Mouse (Mus musculus): ENCODE data around the gene Pip4k2c. TPM values are rescaled to one million over a fixed set of nuclear protein-coding genes. Genes with fewer than 3 reads are reported as not detected.
"Not testable (repeated sequence)": the region's sequence is repeated elsewhere in the genome, so short reads cannot be mapped to it uniquely, and the experiment has no call there.

The Pip4k2c gene
- polyA plus RNA-seq, 1 experiment from 2014 or later = 27.2 TPM

- Histone ChIP-seq H3K27me3 (no peaks in the 10 kb centered on the region), H3K36me3 (no peaks in the 10 kb centered on the region), H3K4me1 (no peaks in the 10 kb centered on the region), H3K9me3 (no peaks in the 10 kb centered on the region), H3K4me3 (no peak overlapping the region), H3K9ac (no peak overlapping the region), H3K4me2 (no peak overlapping the region), H3K27ac (no peak overlapping the region)
- 94% methylated on average over 7 of the region's 7 CpGs for WGBS
- ATAC-seq (ENCODE audit: borderline replicate concordance, extremely low read depth, low FRiP score, low TSS enrichment) = no peak
Measured at GRCm38 (mm10) chr10:127153323-127153722, 58.1 kb downstream of the Pip4k2c start.

DNA sequence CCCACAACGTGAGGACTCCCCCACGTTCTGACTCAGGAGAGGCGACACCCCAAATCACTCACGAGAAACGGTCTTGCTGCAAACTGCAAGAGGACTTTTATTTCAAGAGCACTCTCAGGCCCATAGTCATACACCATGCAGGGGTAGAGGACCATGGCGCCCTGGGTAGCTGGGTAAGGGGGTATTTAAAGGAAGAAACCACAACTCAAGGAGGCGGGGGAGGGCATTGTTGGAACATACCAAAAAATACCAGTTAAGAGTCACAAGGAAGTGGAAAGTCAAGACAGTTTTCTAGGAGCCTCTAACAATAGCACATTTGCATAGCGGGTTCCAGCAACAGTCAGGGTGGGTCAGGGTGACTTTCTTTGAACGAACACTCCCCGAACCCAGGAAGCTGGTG, 58.8 kb downstream of the Pip4k2c start:
- H3K27me3 ChIP-seq; H3K27ac ChIP-seq; H3K9ac ChIP-seq; ATAC-seq (ENCODE audit: borderline replicate concordance, extremely low read depth, low FRiP score, low TSS enrichment); H3K9me3 ChIP-seq; H3K4me2 ChIP-seq; H3K36me3 ChIP-seq; H3K4me3 ChIP-seq; H3K4me1 ChIP-seq: not testable (repeated sequence)
- WGBS = 88% methylated on average over 10 of the region's 10 CpGs

DNA sequence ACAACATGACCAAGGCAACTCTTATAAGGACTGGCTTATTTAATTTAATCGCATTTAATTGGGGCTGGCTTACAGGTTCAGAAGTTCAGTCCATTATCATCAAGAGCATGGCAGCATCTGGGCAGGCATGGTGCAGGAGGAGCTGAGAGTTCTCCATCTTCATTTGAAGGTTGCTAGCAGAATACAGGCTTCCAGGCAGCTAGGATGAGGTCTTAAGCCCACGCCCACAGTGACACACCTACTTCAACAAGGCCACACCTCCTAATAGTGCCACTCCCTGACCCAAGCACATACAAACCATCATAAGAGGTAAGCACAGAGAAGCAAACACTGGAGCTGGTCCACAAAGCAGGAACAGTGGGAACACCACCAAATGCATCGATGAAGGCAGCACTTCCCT, 60.2 kb downstream of the Pip4k2c start:
- not testable (repeated sequence) for H3K27ac ChIP-seq; ATAC-seq (ENCODE audit: borderline replicate concordance, extremely low read depth, low FRiP score, low TSS enrichment)

DNA sequence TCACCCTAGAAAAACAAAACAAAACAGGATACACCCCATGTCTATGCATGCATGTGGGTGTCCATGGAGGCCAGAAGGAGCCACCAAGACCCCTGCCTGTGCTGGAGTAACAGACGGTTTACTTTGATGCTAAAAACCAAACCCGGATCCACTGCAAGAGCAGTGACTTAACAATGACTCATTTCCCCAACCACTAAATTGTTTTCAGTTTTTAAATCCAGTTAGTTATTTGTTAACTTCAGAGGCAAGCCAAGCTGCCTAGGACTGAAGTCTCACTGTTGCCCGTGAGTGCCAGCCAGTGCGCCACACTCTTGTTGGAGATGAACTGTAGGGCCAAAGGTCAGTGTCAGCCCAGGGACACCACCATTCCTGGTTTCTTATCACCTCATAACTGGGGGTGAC, 60.9 kb downstream of the Pip4k2c start:
- no peak overlapping the region for H3K9ac ChIP-seq
- H3K4me1 ChIP-seq = no peaks in the 10 kb centered on the region
- no peak overlapping the region for H3K4me3 ChIP-seq
- H3K27ac ChIP-seq = no peak overlapping the region
- H3K27me3 ChIP-seq = no peaks in the 10 kb centered on the region
- H3K9me3 ChIP-seq = no peaks in the 10 kb centered on the region
- no peak overlapping the region for H3K4me2 ChIP-seq
- no peak for ATAC-seq (ENCODE audit: borderline replicate concordance, extremely low read depth, low FRiP score, low TSS enrichment)
- WGBS = 62% methylated on average over 4 of the region's 4 CpGs
- no peaks in the 10 kb centered on the region for H3K36me3 ChIP-seq

More for the DNA sequence above, 60.2 kb downstream of the Pip4k2c start:
- not testable (repeated sequence) for H3K9me3 ChIP-seq, H3K27me3 ChIP-seq, H3K4me1 ChIP-seq, H3K4me3 ChIP-seq, H3K9ac ChIP-seq, H3K36me3 ChIP-seq, H3K4me2 ChIP-seq
- 81% methylated on average over 3 of the region's 3 CpGs for WGBS

- H3K27ac ChIP-seq = no peak overlapping the region
- no peak overlapping the region for H3K4me2 ChIP-seq
- H3K4me3 ChIP-seq = no peak overlapping the region
- ATAC-seq (ENCODE audit: borderline replicate concordance, extremely low read depth, low FRiP score, low TSS enrichment) = no peak
- H3K27me3 ChIP-seq = no peaks in the 10 kb centered on the region
- no peaks in the 10 kb centered on the region for H3K36me3 ChIP-seq
- H3K9ac ChIP-seq = no peak overlapping the region
- 74% methylated on average over 6 of the region's 6 CpGs for WGBS
- no peaks in the 10 kb centered on the region for H3K4me1 ChIP-seq
- no peaks in the 10 kb centered on the region for H3K9me3 ChIP-seq
Measured at GRCm38 (mm10) chr10:127147135-127147534, 64.2 kb downstream of the Pip4k2c start.

Other genes with a start within 250 kb of the Pip4k2c start
- 68.6 and 73.1 TPM in 2 replicates for gene Ctdsp2, start 232.9 kb downstream of the Pip4k2c start, polyA plus RNA-seq (2015; fragmentation: Nextera tagmentation; extraction: Ambion mirVana)
- gene Avil, start 210.9 kb downstream of the Pip4k2c start, polyA plus RNA-seq (2015; fragmentation: Nextera tagmentation; extraction: Ambion mirVana) = 0.25 and 0.39 TPM in 2 replicates
- 73.2 and 79.2 TPM in 2 replicates for gene Tsfm, start 180.7 kb downstream of the Pip4k2c start, polyA plus RNA-seq (2015; fragmentation: Nextera tagmentation; extraction: Ambion mirVana)
- 45.8 and 49.6 TPM in 2 replicates for gene Mettl1, start 170.2 kb downstream of the Pip4k2c start, polyA plus RNA-seq (2015; fragmentation: Nextera tagmentation; extraction: Ambion mirVana)
- gene Eef1akmt3, start 170.1 kb downstream of the Pip4k2c start, polyA plus RNA-seq (2015; fragmentation: Nextera tagmentation; extraction: Ambion mirVana) = 0.52 and 0.58 TPM in 2 replicates
- 0.16 and 0.25 TPM in 2 replicates for gene Cyp27b1, start 163.3 kb downstream of the Pip4k2c start, polyA plus RNA-seq (2015; fragmentation: Nextera tagmentation; extraction: Ambion mirVana)
- 0.61 and 0.86 TPM in 2 replicates for gene March9, start 151.4 kb downstream of the Pip4k2c start, polyA plus RNA-seq (2015; fragmentation: Nextera tagmentation; extraction: Ambion mirVana)
- gene Cdk4, start 148.1 kb downstream of the Pip4k2c start, polyA plus RNA-seq (2015; fragmentation: Nextera tagmentation; extraction: Ambion mirVana) = 1,786 and 1,890 TPM in 2 replicates
- 161 and 175 TPM in 2 replicates for gene Tspan31, start 141.3 kb downstream of the Pip4k2c start, polyA plus RNA-seq (2015; fragmentation: Nextera tagmentation; extraction: Ambion mirVana)
- 0.05 and 0.07 TPM in 2 replicates for gene Agap2, start 136.3 kb downstream of the Pip4k2c start, polyA plus RNA-seq (2015; fragmentation: Nextera tagmentation; extraction: Ambion mirVana)
- 90.1 and 101 TPM in 2 replicates for gene Os9, start 90.5 kb downstream of the Pip4k2c start, polyA plus RNA-seq (2015; fragmentation: Nextera tagmentation; extraction: Ambion mirVana)
- 2.8 and 3.6 TPM in 2 replicates for gene B4galnt1, start 46.4 kb downstream of the Pip4k2c start, polyA plus RNA-seq (2015; fragmentation: Nextera tagmentation; extraction: Ambion mirVana)
- 0.86 and 0.93 TPM in 2 replicates for gene Slc26a10, start 30.9 kb downstream of the Pip4k2c start, polyA plus RNA-seq (2015; fragmentation: Nextera tagmentation; extraction: Ambion mirVana)
- gene Arhgef25, start 21.5 kb downstream of the Pip4k2c start, polyA plus RNA-seq (2015; fragmentation: Nextera tagmentation; extraction: Ambion mirVana) = 55.4 and 59.0 TPM in 2 replicates
- 73.9 and 82.6 TPM in 2 replicates for gene Dtx3, start 15.9 kb downstream of the Pip4k2c start, polyA plus RNA-seq (2015; fragmentation: Nextera tagmentation; extraction: Ambion mirVana)
- gene Kif5a, start 51.8 kb upstream of the Pip4k2c start, polyA plus RNA-seq (2015; fragmentation: Nextera tagmentation; extraction: Ambion mirVana) = 0.70 and 1.3 TPM in 2 replicates
- 184 and 189 TPM in 2 replicates for gene Dctn2, start 54.8 kb upstream of the Pip4k2c start, polyA plus RNA-seq (2015; fragmentation: Nextera tagmentation; extraction: Ambion mirVana)
- 13.3 and 18.8 TPM in 2 replicates for gene Mbd6, start 77.4 kb upstream of the Pip4k2c start, polyA plus RNA-seq (2015; fragmentation: Nextera tagmentation; extraction: Ambion mirVana)
- gene Mars, start 100.2 kb upstream of the Pip4k2c start, polyA plus RNA-seq (2015; fragmentation: Nextera tagmentation; extraction: Ambion mirVana) = 104 and 108 TPM in 2 replicates
- 3.5 and 6.9 TPM in 2 replicates for gene Arhgap9, start 110.4 kb upstream of the Pip4k2c start, polyA plus RNA-seq (2015; fragmentation: Nextera tagmentation; extraction: Ambion mirVana)
- 10.4 and 11.5 TPM in 2 replicates for gene Gli1, start 130.4 kb upstream of the Pip4k2c start, polyA plus RNA-seq (2015; fragmentation: Nextera tagmentation; extraction: Ambion mirVana)
- not detected in 2 replicates for gene Inhbe, start 142.8 kb upstream of the Pip4k2c start, polyA plus RNA-seq (2015; fragmentation: Nextera tagmentation; extraction: Ambion mirVana)
- 0.07 TPM in 1 of 2 replicates, not detected in the other for gene Inhbc, start 158.8 kb upstream of the Pip4k2c start, polyA plus RNA-seq (2015; fragmentation: Nextera tagmentation; extraction: Ambion mirVana)
- 29.0 and 30.1 TPM in 2 replicates for gene R3hdm2, start 168.7 kb upstream of the Pip4k2c start, polyA plus RNA-seq (2015; fragmentation: Nextera tagmentation; extraction: Ambion mirVana)